Mouse (Mus musculus): ENCODE measurements around the gene Plpp7. TPM values are rescaled to one million over a fixed set of nuclear protein-coding genes. Genes with fewer than 3 reads are reported as not detected.

Plpp7 gene
- polyA plus RNA-seq, 1 experiment: 9.5 TPM

DNA sequence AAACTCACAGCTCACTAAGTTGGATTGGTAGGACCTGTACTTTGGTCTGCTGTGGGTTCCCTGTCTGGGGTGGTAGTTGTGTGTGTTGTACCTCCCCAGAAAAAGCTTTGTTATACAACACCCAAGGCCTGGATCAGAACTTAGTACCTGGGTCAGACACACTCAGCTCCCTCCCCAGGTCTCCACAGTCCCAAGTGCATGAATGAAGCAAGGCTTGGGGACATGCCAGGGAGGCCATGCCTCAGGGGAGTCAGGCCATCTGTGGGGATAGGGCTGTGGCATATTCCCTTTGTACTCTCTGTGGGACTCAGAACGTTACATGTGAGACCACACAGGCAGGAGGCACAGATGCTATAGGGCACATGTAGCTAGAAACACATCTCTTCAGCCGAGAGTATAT is 5.2 kb upstream of the Plpp7 start:
- no peak for TF ChIP-seq POLR2A (IDR thresholded peaks at IDR 0.05; ENCODE audit: borderline replicate concordance, extremely low read depth, low read depth, low read length)
- Histone ChIP-seq H3K4me1 (ENCODE audit: control insufficient read depth, insufficient read depth, low read length) (no peaks in the 10 kb centered on the region), H3K4me3 (replicated peaks; ENCODE audit: extremely low read depth, low read depth, low read length) (no peak overlapping the region)
- no peak for DNase-seq
- 86% methylated on average over 2 of the region's 2 CpGs for WGBS

DNA sequence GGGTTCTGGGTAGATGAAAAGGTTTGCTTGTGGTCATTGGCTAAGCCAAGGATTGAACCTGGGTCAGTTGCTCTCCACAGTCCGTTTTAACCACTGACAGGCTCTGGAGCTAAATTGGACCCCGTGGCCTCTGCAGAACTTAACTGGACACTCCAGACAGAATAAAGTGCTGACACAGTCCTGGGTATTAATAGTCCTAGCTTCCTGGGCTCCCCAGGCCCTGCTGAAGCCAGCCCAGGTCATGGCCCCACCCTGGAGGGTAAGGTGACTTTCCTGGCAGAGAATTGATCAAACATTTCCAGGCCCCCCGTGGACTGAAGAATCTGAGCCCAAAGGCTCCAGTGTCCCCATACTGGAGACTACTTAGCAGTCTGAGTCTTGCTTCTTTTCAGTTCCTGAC is 3.4 kb upstream of the Plpp7 start:
- no peak for DNase-seq
- Histone ChIP-seq H3K4me3 (replicated peaks; ENCODE audit: extremely low read depth, low read depth, low read length) (no peak overlapping the region), H3K4me1 (ENCODE audit: control insufficient read depth, insufficient read depth, low read length) (0 out of 2 replicates have a peak, but pooled peaks cover 2% of the 10 kb centered on the region)
- TF ChIP-seq POLR2A (IDR thresholded peaks at IDR 0.05; ENCODE audit: borderline replicate concordance, extremely low read depth, low read depth, low read length) (no peak), CTCF (IDR thresholded peaks at IDR 0.05; ENCODE audit: insufficient read depth, low read length) (no peak)
- WGBS: 55% methylated on average over 3 of the region's 3 CpGs

DNA sequence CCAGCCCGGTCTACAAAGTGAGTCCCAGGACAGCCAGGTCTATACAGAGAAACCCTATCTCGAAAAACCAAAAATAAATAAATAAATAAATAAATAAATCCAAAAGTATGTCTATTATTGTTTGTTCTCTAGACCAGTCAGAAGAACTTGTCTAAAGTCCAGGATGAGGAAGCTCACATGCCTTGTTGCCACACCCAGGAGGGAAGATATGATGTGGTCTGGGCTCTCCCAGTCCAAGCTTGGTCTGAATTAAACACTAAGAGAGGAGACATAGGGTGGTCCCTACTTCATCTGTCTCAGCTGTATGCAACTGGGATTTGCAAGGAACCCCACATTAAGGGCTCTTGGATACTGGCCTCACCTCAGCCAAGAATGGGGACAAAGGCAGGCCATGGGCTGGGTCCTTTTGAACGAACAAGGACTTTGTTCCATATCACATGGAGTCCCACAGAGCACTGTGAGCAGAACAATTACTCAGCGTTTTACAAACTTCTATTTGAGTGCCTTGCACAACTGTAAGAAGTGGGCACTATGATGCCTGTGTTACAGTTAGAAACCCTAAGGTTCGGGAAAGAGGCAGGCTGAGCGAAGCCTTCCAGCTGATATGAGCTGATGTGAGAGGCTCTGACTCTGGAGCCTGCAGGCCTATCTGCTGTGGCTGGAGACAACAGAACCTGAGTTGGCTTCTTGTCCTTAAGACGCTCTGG is 1.2 kb upstream of the Plpp7 start:
- WGBS: 82% methylated on average over 7 of the region's 7 CpGs
- Histone ChIP-seq H3K4me1 (ENCODE audit: control insufficient read depth, insufficient read depth, low read length) (0 out of 2 replicates have a peak, but pooled peaks cover 2% of the 10 kb centered on the region), H3K4me3 (replicated peaks; ENCODE audit: extremely low read depth, low read depth, low read length) (no peak overlapping the region)
- no peak for DNase-seq
- TF ChIP-seq POLR2A (IDR thresholded peaks at IDR 0.05; ENCODE audit: borderline replicate concordance, extremely low read depth, low read depth, low read length): no peak

DNA sequence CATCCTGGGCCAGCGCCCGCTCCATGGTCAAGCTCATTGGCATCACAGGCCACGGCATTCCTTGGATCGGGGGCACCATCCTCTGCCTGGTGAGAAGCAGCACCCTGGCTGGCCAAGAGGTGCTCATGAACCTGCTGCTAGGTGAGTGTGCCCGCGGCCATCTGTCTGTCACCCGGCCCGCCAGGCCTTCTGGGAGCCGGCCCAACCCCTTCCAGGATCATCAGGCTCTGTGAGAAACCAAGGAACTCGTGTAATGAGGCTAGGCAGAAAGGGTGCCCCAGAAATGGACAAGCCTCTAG is 743 bp downstream of the Plpp7 start:
- TF ChIP-seq CTCF (IDR thresholded peaks at IDR 0.05; ENCODE audit: insufficient read depth, low read length): no peak
- no peak for TF ChIP-seq POLR2A (IDR thresholded peaks at IDR 0.05; ENCODE audit: borderline replicate concordance, extremely low read depth, low read depth, low read length)
- WGBS: 82% methylated on average over 10 of the region's 10 CpGs
- Histone ChIP-seq H3K4me1 (ENCODE audit: control insufficient read depth, insufficient read depth, low read length) (0 out of 2 replicates have a peak, but pooled peaks cover 2% of the 10 kb centered on the region), H3K4me3 (replicated peaks; ENCODE audit: extremely low read depth, low read depth, low read length) (no peak overlapping the region)
- no peak for DNase-seq

DNA sequence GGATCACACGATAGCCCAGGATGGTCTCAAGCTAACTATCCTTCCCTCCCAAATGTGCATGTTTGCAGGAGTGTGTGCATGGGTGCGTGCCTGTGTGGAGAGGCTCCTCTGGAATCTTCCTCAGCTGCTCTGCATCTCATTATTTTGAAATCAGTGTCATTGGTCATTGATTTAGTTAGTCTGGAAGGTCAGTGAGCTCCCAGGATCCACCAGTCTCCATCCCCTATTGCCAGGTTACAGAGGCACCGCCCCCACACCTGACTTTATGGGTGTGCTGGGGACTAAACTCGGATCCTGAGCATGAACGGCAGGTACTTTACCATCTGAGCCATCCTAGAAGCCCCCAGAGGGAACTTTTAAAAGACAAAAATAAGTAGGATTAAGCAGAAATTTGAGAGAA is 7.6 kb downstream of the Plpp7 start:
- no peak for TF ChIP-seq CTCF (IDR thresholded peaks at IDR 0.05; ENCODE audit: insufficient read depth, low read length)
- TF ChIP-seq POLR2A (IDR thresholded peaks at IDR 0.05; ENCODE audit: borderline replicate concordance, extremely low read depth, low read depth, low read length): no peak
- WGBS: 66% methylated on average over 5 of the region's 5 CpGs
- DNase-seq: no peak
- Histone ChIP-seq H3K4me1 (ENCODE audit: control insufficient read depth, insufficient read depth, low read length) (no peaks in the 10 kb centered on the region), H3K4me3 (replicated peaks; ENCODE audit: extremely low read depth, low read depth, low read length) (no peak overlapping the region)

DNA sequence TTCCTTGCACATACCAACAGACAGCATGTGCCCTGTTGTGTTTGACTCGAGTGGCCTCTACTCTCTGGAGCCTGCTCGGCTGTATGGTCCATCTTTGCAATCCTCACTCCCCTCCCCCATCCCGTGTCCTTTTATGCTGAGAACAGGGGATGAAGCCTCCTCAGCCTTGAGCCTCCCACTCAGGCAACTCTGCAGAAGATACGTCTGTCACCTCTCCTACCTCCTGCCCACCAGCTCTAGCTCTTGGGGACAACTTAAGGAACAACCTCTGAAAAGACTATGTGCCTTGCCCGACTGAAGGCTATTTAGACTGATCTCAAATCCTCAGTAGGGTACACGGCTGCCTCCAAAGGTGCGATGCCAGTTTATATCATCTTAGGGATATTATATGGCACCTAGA is 8.2 kb downstream of the Plpp7 start:
- DNase-seq: no peak
- Histone ChIP-seq H3K4me3 (replicated peaks; ENCODE audit: extremely low read depth, low read depth, low read length) (no peak overlapping the region), H3K4me1 (ENCODE audit: control insufficient read depth, insufficient read depth, low read length) (no peaks in the 10 kb centered on the region)
- WGBS: 78% methylated on average over 7 of the region's 7 CpGs
- TF ChIP-seq POLR2A (IDR thresholded peaks at IDR 0.05; ENCODE audit: borderline replicate concordance, extremely low read depth, low read depth, low read length) (no peak), CTCF (IDR thresholded peaks at IDR 0.05; ENCODE audit: insufficient read depth, low read length) (no peak)

DNA sequence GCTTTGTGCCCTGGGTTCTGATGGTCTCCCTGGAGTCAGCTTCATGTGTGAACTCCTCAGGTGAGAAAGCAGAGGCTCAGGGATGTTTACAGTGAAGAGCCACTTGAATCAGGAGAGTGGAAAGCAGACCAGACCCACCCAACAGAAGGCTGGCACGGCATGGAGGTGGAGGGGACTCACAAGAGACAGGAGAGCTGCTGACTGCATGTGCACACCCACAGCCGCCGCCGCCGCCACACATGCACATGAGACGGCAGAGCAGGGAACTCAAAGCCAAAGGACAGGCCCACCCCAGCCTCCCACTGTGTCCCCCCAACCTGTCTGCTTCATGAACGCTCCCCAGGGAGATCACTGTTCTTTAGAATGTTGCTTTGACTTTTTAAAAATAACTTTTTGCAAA is 8.8 kb downstream of the Plpp7 start:
- Histone ChIP-seq H3K4me3 (replicated peaks; ENCODE audit: extremely low read depth, low read depth, low read length) (no peak overlapping the region), H3K4me1 (ENCODE audit: control insufficient read depth, insufficient read depth, low read length) (no peaks in the 10 kb centered on the region)
- no peak for TF ChIP-seq CTCF (IDR thresholded peaks at IDR 0.05; ENCODE audit: insufficient read depth, low read length)
- no peak for TF ChIP-seq POLR2A (IDR thresholded peaks at IDR 0.05; ENCODE audit: borderline replicate concordance, extremely low read depth, low read depth, low read length)
- DNase-seq: no peak
- 88% methylated on average over 7 of the region's 7 CpGs for WGBS

DNA sequence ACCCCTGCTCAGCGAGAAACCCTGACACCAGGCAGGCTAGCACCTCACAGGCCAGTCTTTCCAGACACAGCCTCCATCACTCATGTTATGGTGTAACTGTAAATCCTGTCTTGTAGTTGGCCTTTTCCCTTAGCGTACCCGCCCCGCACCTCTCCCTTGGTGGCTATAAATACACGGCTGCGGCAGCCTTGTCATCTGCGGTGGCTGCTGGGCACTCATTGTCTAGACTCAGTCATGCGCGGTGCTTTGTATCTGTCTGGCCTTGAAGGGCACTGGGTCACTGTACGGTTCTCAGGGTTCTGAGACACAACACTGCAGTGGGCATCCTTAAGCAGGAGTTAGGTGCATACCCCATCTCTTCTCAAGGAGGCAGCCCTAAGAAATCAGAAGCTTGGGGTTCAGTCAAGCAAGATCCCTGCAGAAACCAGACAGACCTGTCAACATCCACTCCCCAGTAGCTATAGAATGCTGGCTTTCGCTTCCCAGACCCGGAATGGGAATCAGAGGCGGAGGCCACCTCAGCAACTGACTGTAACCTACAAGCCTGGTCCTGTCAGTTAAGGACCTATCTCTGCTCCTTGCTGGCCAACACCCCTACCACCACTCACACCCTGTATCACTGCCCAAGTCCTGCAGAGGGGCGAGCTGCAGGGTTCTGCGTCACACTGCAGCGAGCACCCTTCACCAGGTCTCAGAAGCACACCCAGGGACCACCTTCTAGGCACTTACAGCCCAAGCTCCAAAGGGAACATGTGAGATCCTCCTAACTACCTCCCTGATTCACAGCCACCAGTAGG is 10.0 kb downstream of the Plpp7 start:
- TF ChIP-seq POLR2A (IDR thresholded peaks at IDR 0.05; ENCODE audit: borderline replicate concordance, extremely low read depth, low read depth, low read length): no peak
- no peak for TF ChIP-seq CTCF (IDR thresholded peaks at IDR 0.05; ENCODE audit: insufficient read depth, low read length)
- DNase-seq: no peak

DNA sequence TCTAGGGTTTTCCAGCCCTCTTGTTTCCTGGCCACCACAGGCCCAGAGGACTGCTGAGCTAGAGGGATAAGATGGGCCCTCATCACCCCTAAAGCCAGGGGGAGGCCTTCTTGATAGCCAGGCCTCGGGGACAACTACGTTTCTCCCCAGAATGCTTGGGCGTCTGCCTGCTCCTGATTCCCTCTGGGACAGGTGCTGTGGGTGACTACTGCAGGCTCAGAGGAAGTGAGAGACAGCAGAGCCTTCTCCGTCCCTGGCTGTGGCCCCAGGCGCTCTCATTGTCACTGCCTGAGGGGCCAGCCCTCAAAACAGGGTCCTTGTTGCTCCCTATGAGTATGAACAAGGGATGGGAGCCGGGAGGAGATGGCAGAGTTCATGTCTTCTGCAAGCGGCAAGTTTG is 10.6 kb downstream of the Plpp7 start:
- DNase-seq: no peak
- Histone ChIP-seq H3K4me3 (replicated peaks; ENCODE audit: extremely low read depth, low read depth, low read length) (no peak overlapping the region), H3K4me1 (ENCODE audit: control insufficient read depth, insufficient read depth, low read length) (no peaks in the 10 kb centered on the region)
- TF ChIP-seq POLR2A (IDR thresholded peaks at IDR 0.05; ENCODE audit: borderline replicate concordance, extremely low read depth, low read depth, low read length) (no peak), CTCF (IDR thresholded peaks at IDR 0.05; ENCODE audit: insufficient read depth, low read length) (no peak)
- WGBS: 79% methylated on average over 7 of the region's 7 CpGs

More for the DNA sequence above, 10.0 kb downstream of the Plpp7 start:
- 79% methylated on average over 16 of the region's 16 CpGs for WGBS
- no peaks in the 10 kb centered on the region for H3K4me1 ChIP-seq (ENCODE audit: control insufficient read depth, insufficient read depth, low read length)
- no peak overlapping the region for H3K4me3 ChIP-seq (replicated peaks; ENCODE audit: extremely low read depth, low read depth, low read length)

DNA sequence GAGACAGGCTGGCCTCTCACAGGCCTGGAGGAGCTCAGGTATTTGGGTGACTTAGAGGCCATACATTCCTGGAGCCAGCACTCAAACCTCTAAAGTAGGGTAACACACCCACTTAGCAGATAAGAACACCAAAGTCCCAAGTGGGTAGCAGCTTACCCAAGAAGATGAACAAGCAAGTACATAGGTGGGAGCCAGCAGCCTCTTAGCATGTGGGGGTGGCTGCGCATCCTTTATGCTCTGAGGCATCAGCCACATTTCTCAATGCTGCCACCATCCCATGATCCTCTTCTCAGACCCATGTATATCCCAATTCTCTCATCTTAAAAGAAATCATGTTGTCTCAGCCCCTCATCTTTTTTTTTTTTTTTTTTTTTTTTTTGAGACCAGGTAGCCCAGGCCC is 15.9 kb downstream of the Plpp7 start:
- WGBS: 84% methylated on average over 1 of the region's 1 CpGs
- DNase-seq: no peak
- Histone ChIP-seq H3K4me3 (replicated peaks; ENCODE audit: extremely low read depth, low read depth, low read length) (no peak overlapping the region), H3K4me1 (ENCODE audit: control insufficient read depth, insufficient read depth, low read length) (no peaks in the 10 kb centered on the region)
- TF ChIP-seq POLR2A (IDR thresholded peaks at IDR 0.05; ENCODE audit: borderline replicate concordance, extremely low read depth, low read depth, low read length) (no peak), CTCF (IDR thresholded peaks at IDR 0.05; ENCODE audit: insufficient read depth, low read length) (no peak)

Measured in lung, adult 2 months (tissue).